Comparison of ENCODE assay signal across 8 mouse cellular contexts in the genomic region with DNA sequence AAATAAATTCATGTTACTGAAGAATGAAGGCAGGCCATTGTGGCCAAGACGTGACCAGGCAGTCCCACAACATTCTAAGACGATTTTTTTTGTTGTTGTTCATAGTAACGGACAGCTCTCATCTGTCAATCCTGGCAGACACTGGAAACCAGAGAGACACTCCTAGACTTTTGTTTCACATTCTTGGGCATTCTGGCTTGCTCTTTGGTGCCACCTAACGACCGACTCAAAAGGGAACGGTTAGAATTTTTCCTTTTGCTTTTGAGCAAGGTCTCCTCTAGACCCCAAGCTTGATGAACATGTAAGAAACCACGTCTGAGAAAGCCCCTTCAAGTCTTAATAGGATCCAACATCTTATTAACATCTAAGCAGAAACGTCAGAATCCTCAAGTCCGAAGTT. TPM values are rescaled to one million over a fixed set of nuclear protein-coding genes. Genes with fewer than 3 reads are reported as not detected.
A peak's percentile ranks its signal among the peaks of the same experiment; 100 is the strongest.
DNase-seq lines count a peak whose midpoint lies in the region; ATAC-seq lines count a peak whose summit lies in the region.
"Had no signal": no experiment of that assay in that cellular context is flagged by ENCODE, and none has a peak within 500 bp of the region (broad histone marks: within the 10 kb centered on the region; RNA-seq: fewer than 3 reads in every experiment).

No protein-coding gene starts in this region.

- H3K9me3 ChIP-seq in intestine, embryonic 14.5 days (ENCODE audit: control insufficient read depth, low read length), result no peaks in the 10 kb centered on the region
- H3K9me3 ChIP-seq in intestine, embryonic 15.5 days, result no peaks in the 10 kb centered on the region
- H3K9me3 ChIP-seq: hindbrain, embryonic 15.5 days had no signal

- no peak overlapping the region for H3K4me2 ChIP-seq in intestine, embryonic 14.5 days (ENCODE audit: low read length)
- no peak overlapping the region for H3K4me2 ChIP-seq in intestine, embryonic 15.5 days (replicated peaks)
- H3K4me2 ChIP-seq: hindbrain, embryonic 15.5 days had no signal

- DNase-seq in intestine, embryonic 14.5 days (ENCODE audit: low spot score), result peak; percentile 76
- DNase-seq in 3T3-L1 (ENCODE audit: low read depth, low spot score) (peak; percentile 77), 416B (ENCODE audit: low read depth) (peak; percentile 26)
- DNase-seq in frontal cortex, postnatal 36 days (ENCODE audit: low spot score in 2 of 2), result peak; percentile 59 to 66
- DNase-seq in lung, postnatal 14 days, result peak; percentile 54
- no peak for DNase-seq in yolk sac, embryonic 10.5 days (ENCODE audit: low spot score)

- H3K9ac ChIP-seq in intestine, embryonic 14.5 days (ENCODE audit: low read length), result no peak overlapping the region
- no peak overlapping the region for H3K9ac ChIP-seq in intestine, embryonic 15.5 days
- H3K9ac ChIP-seq: hindbrain, embryonic 15.5 days had no signal

- WGBS in intestine, embryonic 14.5 days, result 7% methylated on average over 9 of the region's 9 CpGs
- 12% methylated on average over 9 of the region's 9 CpGs for WGBS in intestine, embryonic 15.5 days

- no peak overlapping the region for H3K4me3 ChIP-seq in intestine, embryonic 14.5 days (ENCODE audit: low read depth, low read length)
- no peak overlapping the region for H3K4me3 ChIP-seq in intestine, embryonic 15.5 days (replicated peaks)
- H3K4me3 ChIP-seq: hindbrain, embryonic 15.5 days had no signal

- no peak overlapping the region for H3K27ac ChIP-seq in intestine, embryonic 14.5 days (ENCODE audit: low read depth)
- no peak overlapping the region for H3K27ac ChIP-seq in intestine, embryonic 15.5 days
- H3K27ac ChIP-seq: hindbrain, embryonic 15.5 days had no signal

- H3K36me3 ChIP-seq in intestine, embryonic 14.5 days (ENCODE audit: control insufficient read depth, insufficient read depth, low read length), result peaks cover 19% of the 10 kb centered on the region
- H3K36me3 ChIP-seq in intestine, embryonic 15.5 days, result peaks cover 15% of the 10 kb centered on the region

- no peaks in the 10 kb centered on the region for H3K27me3 ChIP-seq in intestine, embryonic 14.5 days (replicated peaks; ENCODE audit: control insufficient read depth, insufficient read depth, low read length)
- H3K27me3 ChIP-seq in intestine, embryonic 15.5 days (replicated peaks), result no peaks in the 10 kb centered on the region
- H3K27me3 ChIP-seq: hindbrain, embryonic 15.5 days had no signal

- H3K4me1 ChIP-seq in intestine, embryonic 14.5 days (replicated peaks; ENCODE audit: control insufficient read depth, insufficient read depth, low read length), result no peaks in the 10 kb centered on the region
- no peaks in the 10 kb centered on the region for H3K4me1 ChIP-seq in intestine, embryonic 15.5 days (replicated peaks)
- H3K4me1 ChIP-seq: hindbrain, embryonic 15.5 days had no signal

- ATAC-seq in intestine, embryonic 14.5 days (replicated peaks; ENCODE audit: low FRiP score, low TSS enrichment, low read depth), result no peak; the same call in 1 of the 2 replicates
- no peak for ATAC-seq in intestine, embryonic 15.5 days

RNA-seq across cellular contexts. Expression of a gene that starts 31.7 kb away (rescaled TPM):
- 36.8 and 38.7 TPM in 2 replicates for polyA plus RNA-seq in intestine, embryonic 14.5 days (2014; fragmentation: Nextera tagmentation; extraction: Ambion mirVana)
- polyA plus RNA-seq in intestine, embryonic 15.5 days (2015; fragmentation: Nextera tagmentation; extraction: Ambion mirVana), result 29.3 and 31.9 TPM in 2 replicates
